Mouse (Mus musculus): Measurements from ENCODE around the gene Cacna2d3.

Cacna2d3 gene

GRCm38 (mm10) chr14:29639266-29639665 is 82.4 kb downstream of the Cacna2d3 start:
- DNase-seq (ENCODE audit: low spot score) = no peak

GRCm38 (mm10) chr14:29628213-29628612 is 93.5 kb downstream of the Cacna2d3 start:
- no peak for DNase-seq (ENCODE audit: low spot score)

GRCm38 (mm10) chr14:29612436-29612835 is 109.2 kb downstream of the Cacna2d3 start:
- DNase-seq (ENCODE audit: low spot score) = no peak

- DNase-seq (ENCODE audit: low spot score) = no peak
Observed at GRCm38 (mm10) chr14:29608761-29609160, 112.9 kb downstream of the Cacna2d3 start.

GRCm38 (mm10) chr14:29599428-29599827 is 122.2 kb downstream of the Cacna2d3 start:
- no peak for DNase-seq (ENCODE audit: low spot score)

GRCm38 (mm10) chr14:29592896-29593295 is 128.8 kb downstream of the Cacna2d3 start:
- DNase-seq (ENCODE audit: low spot score) = no peak

GRCm38 (mm10) chr14:29589628-29590027 is 132.0 kb downstream of the Cacna2d3 start:
- DNase-seq (ENCODE audit: low spot score) = no peak

- no peak for DNase-seq (ENCODE audit: low spot score)
Observed at GRCm38 (mm10) chr14:29581961-29582360, 139.7 kb downstream of the Cacna2d3 start.

GRCm38 (mm10) chr14:29577786-29578185 is 143.9 kb downstream of the Cacna2d3 start:
- no peak for DNase-seq (ENCODE audit: low spot score)

GRCm38 (mm10) chr14:29575551-29575950 is 146.1 kb downstream of the Cacna2d3 start:
- no peak for DNase-seq (ENCODE audit: low spot score)

GRCm38 (mm10) chr14:29562704-29563103 is 159.0 kb downstream of the Cacna2d3 start:
- DNase-seq (ENCODE audit: low spot score) = no peak

- no peak for DNase-seq (ENCODE audit: low spot score)
Observed at GRCm38 (mm10) chr14:29561122-29561834, 160.4 kb downstream of the Cacna2d3 start.

GRCm38 (mm10) chr14:29558440-29558839 is 163.2 kb downstream of the Cacna2d3 start:
- DNase-seq (ENCODE audit: low spot score) = no peak

GRCm38 (mm10) chr14:29556152-29556551 is 165.5 kb downstream of the Cacna2d3 start:
- no peak for DNase-seq (ENCODE audit: low spot score)

GRCm38 (mm10) chr14:29552471-29552870 is 169.2 kb downstream of the Cacna2d3 start:
- no peak for DNase-seq (ENCODE audit: low spot score)

GRCm38 (mm10) chr14:29548646-29549045 is 173.0 kb downstream of the Cacna2d3 start:
- no peak for DNase-seq (ENCODE audit: low spot score)

- DNase-seq (ENCODE audit: low spot score) = no peak
Observed at GRCm38 (mm10) chr14:29530516-29530915, 191.1 kb downstream of the Cacna2d3 start.

- DNase-seq (ENCODE audit: low spot score) = no peak
Observed at GRCm38 (mm10) chr14:29528696-29529095, 193.0 kb downstream of the Cacna2d3 start.

GRCm38 (mm10) chr14:29519751-29520669 is 201.7 kb downstream of the Cacna2d3 start:
- DNase-seq (ENCODE audit: low spot score) = no peak

GRCm38 (mm10) chr14:29502667-29503066 is 219.0 kb downstream of the Cacna2d3 start:
- DNase-seq (ENCODE audit: low spot score) = no peak

- DNase-seq (ENCODE audit: low spot score) = no peak
Observed at GRCm38 (mm10) chr14:29498546-29499290, 222.9 kb downstream of the Cacna2d3 start.

- no peak for DNase-seq (ENCODE audit: low spot score)
Observed at GRCm38 (mm10) chr14:29496552-29496951, 225.1 kb downstream of the Cacna2d3 start.
